Mouse (Mus musculus) MEL (cell line): Measurements from ENCODE around the gene Nrtn. TPM values are rescaled to one million over a fixed set of nuclear protein-coding genes. Genes with fewer than 3 reads are reported as not detected.

Experiments used
- DNase-seq: peaks from one replicate; pipeline ENCODE4 v3.0.0; 2011; ENCODE audit warnings: low read depth, low spot score
- H3K27ac ChIP-seq: 2 replicates; pipeline ENCODE4 v1.5.1; 2012; ENCODE audit warnings: low read depth, mild to moderate bottlenecking, control low read depth, low read length, moderate library complexity; ENCODE audit not compliant: control insufficient read depth
- H3K27me3 ChIP-seq, 2 experiments: fragments of 150-350 bp in 1 of 2; sonication (generic) in 1 of 2; 2 replicates each; pipeline ENCODE4 v1.6.1; 2012; ENCODE audit warnings: low read length in 2 of 2, mild to moderate bottlenecking in 2 of 2, improper control_type of control experiment in 1 of 2, moderate library complexity in 1 of 2; ENCODE audit not compliant: insufficient read depth in 2 of 2, control insufficient read depth in 1 of 2
- H3K36me3 ChIP-seq, 2 experiments: 2 replicates each; pipeline ENCODE4 v1.6.1; 2012 to 2014; ENCODE audit warnings: low read length in 2 of 2, improper control_type of control experiment in 1 of 2, inconsistent platforms in 1 of 2, mild to moderate bottlenecking in 1 of 2; ENCODE audit not compliant: insufficient read depth in 2 of 2, control insufficient read depth in 1 of 2
- H3K4me1 ChIP-seq, 2 experiments: fragments of 150-350 bp in 1 of 2; sonication (generic) in 1 of 2; 2 replicates each; pipeline ENCODE4 v1.6.1; 2012; ENCODE audit warnings: low read length in 2 of 2, improper control_type of control experiment in 1 of 2, mild to moderate bottlenecking in 1 of 2; ENCODE audit not compliant: insufficient read depth in 2 of 2, control insufficient read depth in 1 of 2
- H3K4me3 ChIP-seq, 2 experiments: fragments of 150-350 bp in 1 of 2; sonication (generic) in 1 of 2; 2 replicates each; pipeline ENCODE4 v1.5.1; 2012; ENCODE audit warnings: low read depth in 2 of 2, low read length in 2 of 2, mild to moderate bottlenecking in 2 of 2, moderate library complexity in 2 of 2, control low read depth in 1 of 2, improper control_type of control experiment in 1 of 2; ENCODE audit not compliant: control insufficient read depth in 1 of 2, insufficient read depth in 1 of 2
- H3K79me2 ChIP-seq: 2 replicates; pipeline ENCODE4 v1.6.1; 2012; ENCODE audit warnings: mild to moderate bottlenecking, low read length, moderate library complexity; ENCODE audit not compliant: control insufficient read depth, poor library complexity, insufficient read depth
- H3K9ac ChIP-seq: 2 replicates; pipeline ENCODE4 v1.6.1; 2012; ENCODE audit warnings: low read depth, mild to moderate bottlenecking, control low read depth, low read length, moderate library complexity; ENCODE audit not compliant: control insufficient read depth, poor library complexity, severe bottlenecking
- H3K9me3 ChIP-seq: fragments of 150-350 bp; sonication (generic); replicated peaks from 2 replicates; pipeline ENCODE4 v1.6.1; 2012; ENCODE audit warnings: mild to moderate bottlenecking, low read length, improper control_type of control experiment, moderate library complexity; ENCODE audit not compliant: insufficient read depth
- BHLHE40 ChIP-seq: IDR thresholded peaks from 2 replicates; pipeline ENCODE4 v1.6.1; 2012; ENCODE audit warnings: low read depth, mild to moderate bottlenecking, inconsistent platforms, low read length, improper control_type of control experiment, borderline replicate concordance
- CHD1 ChIP-seq: IDR thresholded peaks from 2 replicates; pipeline ENCODE4 v1.6.1; 2012; ENCODE audit warnings: low read depth, mild to moderate bottlenecking, inconsistent platforms, low read length, improper control_type of control experiment
- CHD2 ChIP-seq: IDR thresholded peaks from 2 replicates; pipeline ENCODE4 v1.6.1; 2011; ENCODE audit warnings: low read length, improper control_type of control experiment
- ELF1 ChIP-seq: IDR thresholded peaks from 2 replicates; pipeline ENCODE4 v1.6.1; 2014; ENCODE audit warnings: low read depth, mild to moderate bottlenecking, inconsistent platforms, low read length, improper control_type of control experiment, moderate library complexity
- EP300 ChIP-seq, 2 experiments: IDR thresholded peaks; 2 replicates each; pipeline ENCODE4 v1.6.1; 2011; ENCODE audit warnings: improper control_type of control experiment in 2 of 2, low read length in 2 of 2, low read depth in 1 of 2, mild to moderate bottlenecking in 1 of 2
- ETS1 ChIP-seq: IDR thresholded peaks from 2 replicates; pipeline ENCODE4 v1.6.1; 2012; ENCODE audit warnings: low read depth, mild to moderate bottlenecking, inconsistent platforms, low read length, improper control_type of control experiment, moderate library complexity
- GATA1 ChIP-seq: IDR thresholded peaks from 2 replicates; pipeline ENCODE4 v1.6.1; 2011; ENCODE audit warnings: low read depth, low read length, improper control_type of control experiment
- HCFC1 ChIP-seq: IDR thresholded peaks from 2 replicates; pipeline ENCODE4 v1.6.1; 2012; ENCODE audit warnings: low read depth, mild to moderate bottlenecking, inconsistent platforms, low read length, improper control_type of control experiment, moderate library complexity
- JUND ChIP-seq: IDR thresholded peaks from 2 replicates; pipeline ENCODE4 v1.6.1; 2011; ENCODE audit warnings: low read depth, mild to moderate bottlenecking, improper control_type of control experiment, low read length
- KAT2A ChIP-seq: conservative IDR thresholded peaks from 2 replicates; pipeline ENCODE4 v1.6.1; 2012; ENCODE audit warnings: low read depth, low read length, improper control_type of control experiment, inconsistent platforms
- MAX ChIP-seq: IDR thresholded peaks from 2 replicates; pipeline ENCODE4 v1.6.1; 2011; ENCODE audit warnings: low read length, improper control_type of control experiment
- MAZ ChIP-seq: IDR thresholded peaks from 2 replicates; pipeline ENCODE4 v1.6.1; 2012; ENCODE audit warnings: low read depth, mild to moderate bottlenecking, inconsistent platforms, low read length, improper control_type of control experiment
- MXI1 ChIP-seq: IDR thresholded peaks from 2 replicates; pipeline ENCODE4 v1.6.1; 2011; ENCODE audit warnings: mild to moderate bottlenecking, low read depth, low read length, improper control_type of control experiment
- MYC ChIP-seq: IDR thresholded peaks from 2 replicates; pipeline ENCODE4 v1.6.1; 2011; ENCODE audit warnings: low read depth, mild to moderate bottlenecking, low read length, improper control_type of control experiment, moderate library complexity
- NELFE ChIP-seq: IDR thresholded peaks from 2 replicates; pipeline ENCODE4 v1.6.1; 2011; ENCODE audit warnings: low read depth, low read length, improper control_type of control experiment
- POLR2A ChIP-seq, 2 experiments: IDR thresholded peaks; 2 replicates each; pipeline ENCODE4 v1.6.1; 2011 to 2012; ENCODE audit warnings: low read length in 2 of 2, mild to moderate bottlenecking in 2 of 2, control low read depth in 1 of 2, improper control_type of control experiment in 1 of 2, low read depth in 1 of 2, moderate library complexity in 1 of 2; ENCODE audit not compliant: control insufficient read depth in 1 of 2, insufficient read depth in 1 of 2, poor library complexity in 1 of 2
- POLR2AphosphoS2 ChIP-seq: IDR thresholded peaks from 2 replicates; pipeline ENCODE4 v1.6.1; 2011; ENCODE audit warnings: low read length, improper control_type of control experiment
- POLR2AphosphoS5 ChIP-seq: IDR thresholded peaks from 2 replicates; pipeline ENCODE4 v1.6.1; 2012; ENCODE audit warnings: low read depth, borderline replicate concordance, mild to moderate bottlenecking, inconsistent platforms, low read length, moderate library complexity, mixed read lengths
- RAD21 ChIP-seq: IDR thresholded peaks from 2 replicates; pipeline ENCODE4 v1.6.1; 2011; ENCODE audit warnings: mild to moderate bottlenecking, low read depth, low read length, improper control_type of control experiment
- RCOR1 ChIP-seq: IDR thresholded peaks from 2 replicates; pipeline ENCODE4 v1.6.1; 2012; ENCODE audit warnings: low read depth, mild to moderate bottlenecking, inconsistent platforms, low read length, improper control_type of control experiment
- SIN3A ChIP-seq: IDR thresholded peaks from 2 replicates; pipeline ENCODE4 v1.6.1; 2012; ENCODE audit warnings: low read length, improper control_type of control experiment, inconsistent platforms
- TAL1 ChIP-seq: IDR thresholded peaks from 2 replicates; pipeline ENCODE4 v1.6.1; 2012; ENCODE audit warnings: mild to moderate bottlenecking, inconsistent platforms, low read length, moderate library complexity, mixed read lengths
- TBP ChIP-seq: IDR thresholded peaks from 2 replicates; pipeline ENCODE4 v1.8.0; 2011; ENCODE audit warnings: low read depth, low read length, improper control_type of control experiment
- TCF12 ChIP-seq: IDR thresholded peaks from 2 replicates; pipeline ENCODE4 v1.6.1; 2014; ENCODE audit warnings: low read depth, mild to moderate bottlenecking, inconsistent platforms, low read length, improper control_type of control experiment, moderate library complexity
- USF1 ChIP-seq: IDR thresholded peaks from 2 replicates; pipeline ENCODE4 v1.6.1; 2014; ENCODE audit warnings: low read depth, mild to moderate bottlenecking, inconsistent platforms, low read length, improper control_type of control experiment, moderate library complexity
- USF2 ChIP-seq, 2 experiments: IDR thresholded peaks; 2 replicates each; pipeline ENCODE4 v1.6.1; 2011 to 2012; ENCODE audit warnings: improper control_type of control experiment in 2 of 2, low read length in 2 of 2, borderline replicate concordance in 1 of 2, inconsistent platforms in 1 of 2, low read depth in 1 of 2, mild to moderate bottlenecking in 1 of 2; ENCODE audit not compliant: insufficient read depth in 1 of 2
- ZKSCAN1 ChIP-seq: IDR thresholded peaks from 2 replicates; pipeline ENCODE4 v1.6.1; 2012; ENCODE audit warnings: low read depth, mild to moderate bottlenecking, inconsistent platforms, low read length, improper control_type of control experiment, moderate library complexity
- ZNF384 ChIP-seq: IDR thresholded peaks from 2 replicates; pipeline ENCODE4 v1.6.1; 2012; ENCODE audit warnings: low read depth, mild to moderate bottlenecking, inconsistent platforms, low read length, improper control_type of control experiment
- polyA plus RNA-seq, 2 experiments: library from polyadenylated mRNA; stranded (reverse) in 1 of 2; unstranded in 1 of 2; fragments of >175 nt in 1 of 2; fragments of >200 nt in 1 of 2; gene quantifications; 2 replicates each; pipeline versions ENCODE4 v1.2.1 to v1.2.4; 2012; ENCODE audit warnings: low replicate concordance in 2 of 2, low read depth in 1 of 2; ENCODE audit not compliant: insufficient read length in 2 of 2, insufficient read depth in 1 of 2, missing spikeins in 1 of 2
- total RNA-seq: library from RNA; depleted of rRNA; stranded (reverse); fragments of 300-350 nt; gene quantifications from 2 replicates; pipeline ENCODE4 v1.2.3, GENCODE M21; 2012

The Nrtn gene
- total and polyA plus RNA-seq, 3 experiments = 10.9 to 11.8 TPM; not detected in 1

GRCm38 (mm10) chr17:56765431-56765830 is 8.1 kb upstream of the Nrtn start:
- H3K27me3 ChIP-seq = no peaks in the 10 kb centered on the region
- H3K9ac ChIP-seq = peak overlapping the region; percentile 95
- peaks cover 0 to 9% of the 10 kb centered on the region in 2 experiments; a peak in 2 of 4 replicates for H3K36me3 ChIP-seq
- H3K4me3 ChIP-seq = peak overlapping the region; percentile 76 to 84
- no peaks in the 10 kb centered on the region for H3K9me3 ChIP-seq
- H3K79me2 ChIP-seq = peaks cover 14% of the 10 kb centered on the region
- no peak for DNase-seq
- no peak for TF ChIP-seq USF1
- no peak for TF ChIP-seq MYC
- TF ChIP-seq EP300 (IDR thresholded peaks at IDR 0.05; ENCODE audit: low read depth in 1 of 2, low read length in 2 of 2) = no peak
- TF ChIP-seq HCFC1 = no peak
- no peak for TF ChIP-seq BHLHE40
- TF ChIP-seq JUND = no peak
- TF ChIP-seq CHD2 = no peak
- TF ChIP-seq POLR2AphosphoS5 = no peak
- TF ChIP-seq CHD1 = no peak
- peak overlapping the region; percentile 90 for H3K27ac ChIP-seq
- H3K4me1 ChIP-seq = peaks cover 0 to 28% of the 10 kb centered on the region in 2 experiments; a peak in 3 of 4 replicates

GRCm38 (mm10) chr17:56764474-56765354 is 7.4 kb upstream of the Nrtn start, which contains the start of gene Dus3l:
TSS of gene Dus3l (plus strand) at chr17:56764757.
- peak within 1 kb of the TSS; percentile 95 for H3K9ac ChIP-seq
- peak within 1 kb of the TSS; percentile 90 for H3K27ac ChIP-seq
- H3K4me1 ChIP-seq = peaks cover 0 to 28% of the 10 kb centered on the region in 2 experiments; a peak in 3 of 4 replicates
- H3K27me3 ChIP-seq = no peaks in the 10 kb centered on the region
- H3K4me3 ChIP-seq = peak within 1 kb of the TSS; percentile 76 to 84
- peaks cover 0 to 9% of the 10 kb centered on the region in 2 experiments; a peak in 2 of 4 replicates for H3K36me3 ChIP-seq
- H3K79me2 ChIP-seq = peaks cover 14% of the 10 kb centered on the region
- no peaks in the 10 kb centered on the region for H3K9me3 ChIP-seq
- DNase-seq = peak; percentile 94
- TF ChIP-seq MYC (peak; percentile 94), RAD21 (no peak), USF1 (peak; percentile 38; the same call in 1 of the 2 replicates), ZKSCAN1 (no peak), EP300 (IDR thresholded peaks at IDR 0.05; ENCODE audit: low read depth in 1 of 2, low read length in 2 of 2) (peak in 1 of 2 experiments; percentile 2; a peak in 1 of 4 replicates), CHD2 (peak; percentile 34; the same call in 1 of the 2 replicates), TCF12 (0 out of 2 replicates have a peak, but pooled peaks have one; percentile 11), RCOR1 (0 out of 2 replicates have a peak, but pooled peaks have one; percentile 0), SIN3A (peak; percentile 70; the same call in 1 of the 2 replicates), MAX (peak; percentile 87), GATA1 (no peak), POLR2A (IDR thresholded peaks at IDR 0.05; ENCODE audit: control insufficient read depth in 1 of 2, insufficient read depth in 1 of 2, low read depth in 1 of 2, low read length in 2 of 2, poor library complexity in 1 of 2) (peak; percentile 42 to 85; a peak in 3 of 4 replicates), HCFC1 (peak; percentile 94), ETS1 (0 out of 2 replicates have a peak, but pooled peaks have one; percentile 9), ZNF384 (peak; percentile 91), TBP (0 out of 2 replicates have a peak, but pooled peaks have one; percentile 49), NELFE (peak; percentile 55), MXI1 (peak; percentile 79), CHD1 (no peak), KAT2A (peak; percentile 83), MAZ (peak; percentile 88; the same call in 1 of the 2 replicates), TAL1 (no peak), POLR2AphosphoS2 (no peak; the same call in 1 of the 2 replicates), USF2 (IDR thresholded peaks at IDR 0.05; ENCODE audit: borderline replicate concordance in 1 of 2, insufficient read depth in 1 of 2, low read depth in 1 of 2, low read length in 2 of 2) (no peak), ELF1 (peak; percentile 84)
